Mouse (Mus musculus): ENCODE results near the gene Lamp3.
"Not testable (repeated sequence)": the region's sequence is repeated elsewhere in the genome, so short reads cannot be mapped to it uniquely, and the experiment has no call there.

Gene Lamp3

GRCm38 (mm10) chr16:19706216-19706615 lies at the start of gene Lamp3:
Lamp3 (minus strand) TSS chr16:19706375.
- no peak for DNase-seq (ENCODE audit: low read depth)

- no peak for DNase-seq (ENCODE audit: low read depth)
These were observed 26.7 kb upstream of the Lamp3 start for GRCm38 (mm10) chr16:19732896-19733295.

- peak; percentile 42 for DNase-seq (ENCODE audit: low read depth)
These were observed 18.0 kb upstream of the Lamp3 start for GRCm38 (mm10) chr16:19724139-19724538.

GRCm38 (mm10) chr16:19720959-19721358 lies 14.8 kb upstream of the Lamp3 start:
- DNase-seq (ENCODE audit: low read depth) = no peak

- no peak for DNase-seq (ENCODE audit: low read depth)
These were observed 1.2 kb upstream of the Lamp3 start for GRCm38 (mm10) chr16:19707381-19707780.

GRCm38 (mm10) chr16:19699207-19699606 lies 7.0 kb downstream of the Lamp3 start:
- DNase-seq (ENCODE audit: low read depth) = no peak

- DNase-seq (ENCODE audit: low read depth) = no peak
These were observed 35.3 kb downstream of the Lamp3 start for GRCm38 (mm10) chr16:19670768-19671357.

- DNase-seq (ENCODE audit: low read depth) = peak; percentile 16
These were observed 39.9 kb downstream of the Lamp3 start for GRCm38 (mm10) chr16:19666312-19666711.

- DNase-seq (ENCODE audit: low read depth) = no peak
These were observed 76.4 kb downstream of the Lamp3 start, which contains the start of gene Olfr171 for GRCm38 (mm10) chr16:19629816-19630215. Olfr171 (minus strand) TSS chr16:19629916.

- DNase-seq (ENCODE audit: low read depth) = not testable (repeated sequence)
These were observed 94.4 kb downstream of the Lamp3 start, which contains the start of gene Olfr170 for GRCm38 (mm10) chr16:19611782-19612181. Olfr170 (minus strand) TSS chr16:19611882.
